Mouse (Mus musculus) MEL (cell line): Measurements from ENCODE around the gene Scn8a.

Source experiments
- BHLHE40 ChIP-seq: IDR thresholded peaks from 2 replicates; pipeline ENCODE4 v1.6.1; 2012; ENCODE audit warnings: low read depth, mild to moderate bottlenecking, inconsistent platforms, low read length, improper control_type of control experiment, borderline replicate concordance
- CTCF ChIP-seq, 3 experiments: IDR thresholded peaks in 2 of 3; conservative IDR thresholded peaks in 1 of 3; 2 replicates each; pipeline ENCODE4 v1.5.1; 2011 to 2012; ENCODE audit warnings: low read length in 3 of 3, low read depth in 2 of 3, mild to moderate bottlenecking in 2 of 3, improper control_type of control experiment in 1 of 3, inconsistent platforms in 1 of 3, mixed read lengths in 1 of 3, moderate library complexity in 1 of 3; ENCODE audit not compliant: control insufficient read depth in 1 of 3, insufficient read depth in 1 of 3, poor library complexity in 1 of 3, severe bottlenecking in 1 of 3
- GATA1 ChIP-seq: IDR thresholded peaks from 2 replicates; pipeline ENCODE4 v1.6.1; 2011; ENCODE audit warnings: low read depth, low read length, improper control_type of control experiment
- KAT2A ChIP-seq: conservative IDR thresholded peaks from 2 replicates; pipeline ENCODE4 v1.6.1; 2012; ENCODE audit warnings: low read depth, low read length, improper control_type of control experiment, inconsistent platforms
- MAFK ChIP-seq: IDR thresholded peaks from 2 replicates; pipeline ENCODE4 v1.6.1; 2011; ENCODE audit warnings: low read depth, mild to moderate bottlenecking, low read length, improper control_type of control experiment, borderline replicate concordance
- MAX ChIP-seq: IDR thresholded peaks from 2 replicates; pipeline ENCODE4 v1.6.1; 2011; ENCODE audit warnings: low read length, improper control_type of control experiment
- MEF2A ChIP-seq: IDR thresholded peaks from 2 replicates; pipeline ENCODE4 v1.6.1; 2014; ENCODE audit warnings: low read depth, mild to moderate bottlenecking, inconsistent platforms, low read length, improper control_type of control experiment; ENCODE audit not compliant: poor library complexity, insufficient replicate concordance, severe bottlenecking; ENCODE audit errors: extremely low read depth
- POLR2A ChIP-seq, 2 experiments: IDR thresholded peaks; 2 replicates each; pipeline ENCODE4 v1.6.1; 2011 to 2012; ENCODE audit warnings: low read length in 2 of 2, mild to moderate bottlenecking in 2 of 2, control low read depth in 1 of 2, improper control_type of control experiment in 1 of 2, low read depth in 1 of 2, moderate library complexity in 1 of 2; ENCODE audit not compliant: control insufficient read depth in 1 of 2, insufficient read depth in 1 of 2, poor library complexity in 1 of 2
- POLR2AphosphoS2 ChIP-seq: IDR thresholded peaks from 2 replicates; pipeline ENCODE4 v1.6.1; 2011; ENCODE audit warnings: low read length, improper control_type of control experiment
- TBP ChIP-seq: IDR thresholded peaks from 2 replicates; pipeline ENCODE4 v1.8.0; 2011; ENCODE audit warnings: low read depth, low read length, improper control_type of control experiment

GRCm38 (mm10) chr15:100860856-100861255, 8.8 kb upstream of the Scn8a start:
- TF ChIP-seq BHLHE40 (no peak), POLR2A (IDR thresholded peaks at IDR 0.05; ENCODE audit: control insufficient read depth in 1 of 2, insufficient read depth in 1 of 2, low read depth in 1 of 2, low read length in 2 of 2, poor library complexity in 1 of 2) (no peak), CTCF (IDR thresholded peaks at IDR 0.05 in 2 of 3, conservative IDR thresholded peaks at IDR 0.05 in 1 of 3; ENCODE audit: control insufficient read depth in 1 of 3, insufficient read depth in 1 of 3, low read depth in 2 of 3, low read length in 3 of 3, poor library complexity in 1 of 3, severe bottlenecking in 1 of 3) (no peak), GATA1 (no peak), POLR2AphosphoS2 (no peak), KAT2A (no peak), MEF2A (no peak), MAX (no peak), MAFK (no peak), TBP (no peak)
